Mouse (Mus musculus) CH12.LX (cell line): ENCODE data around the gene Golgb1. TPM values are rescaled to one million over a fixed set of nuclear protein-coding genes. Genes with fewer than 3 reads are reported as not detected.

Source experiments
- DNase-seq: peaks from one replicate; pipeline ENCODE4 v3.0.0-alpha.2; 2013; ENCODE audit errors: extremely low read depth
- H3K27ac ChIP-seq: 2 replicates; pipeline ENCODE4 v1.5.1; 2012; ENCODE audit warnings: low read depth, mild to moderate bottlenecking, control low read depth, moderate library complexity; ENCODE audit not compliant: insufficient read depth
- H3K27me3 ChIP-seq: replicated peaks from 2 replicates; pipeline ENCODE3; 2012; ENCODE audit warnings: inconsistent platforms
- H3K36me3 ChIP-seq, 2 experiments: replicated peaks in 1 of 2; 2 replicates each; pipeline versions ENCODE3 to v1.6.1; 2012; ENCODE audit warnings: inconsistent platforms in 1 of 2, low read length in 1 of 2, mild to moderate bottlenecking in 1 of 2, mixed read lengths in 1 of 2, moderate library complexity in 1 of 2; ENCODE audit not compliant: control insufficient read depth in 1 of 2, insufficient read depth in 1 of 2
- H3K4me1 ChIP-seq, 2 experiments: 2 replicates each; pipeline ENCODE4 v1.6.1; 2012; ENCODE audit warnings: inconsistent platforms in 1 of 2, moderate library complexity in 1 of 2; ENCODE audit not compliant: insufficient read depth in 2 of 2, control insufficient read depth in 1 of 2
- H3K4me2 ChIP-seq: 2 replicates; pipeline ENCODE4 v1.6.1; 2012; ENCODE audit warnings: low read depth, mild to moderate bottlenecking, control low read depth; ENCODE audit not compliant: poor library complexity, insufficient read depth, severe bottlenecking
- H3K4me3 ChIP-seq, 3 experiments: fragments of 150-350 bp in 1 of 3; sonication (generic) in 1 of 3; replicated peaks in 1 of 3; 2 replicates each; pipeline versions ENCODE3 to v1.5.1; 2011 to 2012; ENCODE audit warnings: low read depth in 2 of 3, low read length in 2 of 3, mild to moderate bottlenecking in 2 of 3, moderate library complexity in 2 of 3, control low read depth in 1 of 3, improper control_type of control experiment in 1 of 3, inconsistent platforms in 1 of 3, mixed read lengths in 1 of 3; ENCODE audit not compliant: poor library complexity in 1 of 3
- H3K79me2 ChIP-seq: replicated peaks from 2 replicates; pipeline ENCODE4 v1.6.1; 2012; ENCODE audit warnings: mild to moderate bottlenecking, moderate library complexity; ENCODE audit not compliant: control insufficient read depth, poor library complexity, insufficient read depth, severe bottlenecking; ENCODE audit errors: extremely low read depth
- H3K9ac ChIP-seq: 2 replicates; pipeline ENCODE4 v1.6.1; 2012; ENCODE audit warnings: low read depth, mild to moderate bottlenecking, control low read depth, moderate library complexity; ENCODE audit not compliant: insufficient read depth
- H3K9me3 ChIP-seq: replicated peaks from 2 replicates; pipeline ENCODE3; 2012; ENCODE audit warnings: low read length, inconsistent platforms, mixed read lengths
- BHLHE40 ChIP-seq: IDR thresholded peaks from 2 replicates; pipeline ENCODE4 v1.6.1; 2011; ENCODE audit warnings: mild to moderate bottlenecking, low read depth, low read length, improper control_type of control experiment
- CTCF ChIP-seq, 2 experiments: IDR thresholded peaks in 1 of 2; conservative IDR thresholded peaks in 1 of 2; 2 replicates each; pipeline ENCODE4 v1.5.1; 2011 to 2012; ENCODE audit warnings: low read depth in 2 of 2, low read length in 2 of 2, improper control_type of control experiment in 1 of 2, inconsistent platforms in 1 of 2, mild to moderate bottlenecking in 1 of 2, moderate library complexity in 1 of 2
- E2F4 ChIP-seq: IDR thresholded peaks from 2 replicates; pipeline ENCODE4 v1.6.1; 2011; ENCODE audit warnings: low read depth, low read length, improper control_type of control experiment; ENCODE audit not compliant: insufficient replicate concordance
- ETS1 ChIP-seq: conservative IDR thresholded peaks from 2 replicates; pipeline ENCODE4 v1.6.1; 2012; ENCODE audit warnings: low read depth, mild to moderate bottlenecking, inconsistent platforms, low read length, improper control_type of control experiment, moderate library complexity
- GABPA ChIP-seq: IDR thresholded peaks from 2 replicates; pipeline ENCODE4 v1.6.1; 2012; ENCODE audit warnings: low read depth, low read length, improper control_type of control experiment, inconsistent platforms; ENCODE audit not compliant: insufficient replicate concordance
- HCFC1 ChIP-seq: IDR thresholded peaks from 2 replicates; pipeline ENCODE4 v1.6.1; 2012; ENCODE audit warnings: low read depth, mild to moderate bottlenecking, inconsistent platforms, low read length, improper control_type of control experiment
- JUND ChIP-seq: conservative IDR thresholded peaks from 2 replicates; pipeline ENCODE4 v1.6.1; 2011; ENCODE audit warnings: low read depth, low read length, improper control_type of control experiment
- KAT2A ChIP-seq: IDR thresholded peaks from 2 replicates; pipeline ENCODE4 v1.6.1; 2012; ENCODE audit warnings: low read length, improper control_type of control experiment, inconsistent platforms; ENCODE audit not compliant: insufficient replicate concordance
- MAZ ChIP-seq: IDR thresholded peaks from 2 replicates; pipeline ENCODE4 v1.6.1; 2012; ENCODE audit warnings: low read depth, mild to moderate bottlenecking, inconsistent platforms, low read length, improper control_type of control experiment, moderate library complexity
- MEF2A ChIP-seq: IDR thresholded peaks from 2 replicates; pipeline ENCODE4 v1.6.1; 2014; ENCODE audit warnings: low read depth, mild to moderate bottlenecking, inconsistent platforms, low read length, improper control_type of control experiment, borderline replicate concordance
- PAX5 ChIP-seq: IDR thresholded peaks from 2 replicates; pipeline ENCODE4 v1.6.1; 2012; ENCODE audit warnings: low read length, inconsistent platforms, mixed read lengths
- POLR2A ChIP-seq: IDR thresholded peaks from 2 replicates; pipeline ENCODE4 v1.6.1; 2011; ENCODE audit warnings: low read depth, mild to moderate bottlenecking, improper control_type of control experiment, low read length
- SIN3A ChIP-seq: IDR thresholded peaks from 2 replicates; pipeline ENCODE4 v1.6.1; 2012; ENCODE audit warnings: low read length, improper control_type of control experiment, inconsistent platforms
- SMC3 ChIP-seq: IDR thresholded peaks from 2 replicates; pipeline ENCODE4 v1.6.1; 2011; ENCODE audit warnings: low read depth, low read length, improper control_type of control experiment
- TBP ChIP-seq: conservative IDR thresholded peaks from 2 replicates; pipeline ENCODE4 v1.6.1; 2011; ENCODE audit warnings: low read depth, low read length, improper control_type of control experiment
- TCF12 ChIP-seq: IDR thresholded peaks from 2 replicates; pipeline ENCODE4 v1.6.1; 2014; ENCODE audit warnings: low read depth, mild to moderate bottlenecking, inconsistent platforms, low read length, improper control_type of control experiment
- UBTF ChIP-seq: IDR thresholded peaks from 2 replicates; pipeline ENCODE4 v1.6.1; 2012; ENCODE audit warnings: low read depth, mild to moderate bottlenecking, inconsistent platforms, low read length, improper control_type of control experiment, moderate library complexity
- USF1 ChIP-seq: IDR thresholded peaks from 2 replicates; pipeline ENCODE4 v1.6.1; 2014; ENCODE audit warnings: low read depth, mild to moderate bottlenecking, inconsistent platforms, low read length, improper control_type of control experiment
- ZNF384 ChIP-seq: IDR thresholded peaks from 2 replicates; pipeline ENCODE4 v1.6.1; 2012; ENCODE audit warnings: low read depth, low read length, improper control_type of control experiment, inconsistent platforms
- dilution Hi-C: fragments of 300-500 bp; cut with MboI; formaldehyde crosslinking; loops from 2 replicates; pipeline ENCODE4 v1.14.3; 2020; ENCODE audit warnings: low sequenced_read_pairs; ENCODE audit not compliant: extremely low pct_unique_long_range_greater_than_20kb, extremely low pct_ligation_motif_present
- in situ Hi-C: fragments of 300-500 bp; cut with MboI; formaldehyde crosslinking; loops from 3 replicates; pipeline ENCODE4 v1.14.3; 2019; ENCODE audit warnings: low sequenced_read_pairs, low pct_ligation_motif_present, low pct_unique_long_range_greater_than_20kb, mixed read lengths
- polyA plus RNA-seq: library from polyadenylated mRNA; unstranded; fragments of >175 nt; gene quantifications from 2 replicates; pipeline ENCODE4 v1.2.1, GENCODE M21; 2012; ENCODE audit warnings: low read depth; ENCODE audit not compliant: insufficient read length
- total RNA-seq, 2 experiments: library from RNA; depleted of rRNA; stranded (reverse); fragments of 300-350 nt in 1 of 2; fragments of >200 nt in 1 of 2; gene quantifications; 2 replicates each; pipeline ENCODE4 v1.2.3; 2012 to 2014

The Golgb1 gene
- total and polyA plus RNA-seq, 3 experiments: 65.6 to 112 (median 96.8) TPM

DNA sequence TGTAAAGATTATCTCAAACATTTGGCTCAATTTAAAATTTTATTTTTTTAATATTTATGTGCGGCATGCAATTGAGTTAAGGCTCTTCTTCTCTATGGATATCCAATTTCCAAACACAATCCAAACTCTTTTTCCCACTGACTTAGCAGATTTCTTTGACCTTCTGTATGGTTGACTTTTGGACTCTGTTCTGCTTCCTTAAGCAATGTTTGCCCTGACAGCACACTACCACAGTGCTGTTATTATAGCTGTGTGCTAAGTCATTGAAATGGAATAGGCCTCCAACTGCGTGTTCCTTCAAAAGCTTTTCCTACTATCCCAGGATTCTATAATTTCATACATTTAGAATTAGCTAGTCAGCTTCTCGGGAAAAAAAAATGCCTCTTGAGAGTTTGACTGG is 68.7 kb downstream of the Golgb1 start:
- H3K4me1 ChIP-seq: peaks cover 20 to 65% of the 10 kb centered on the region in 2 experiments
- H3K27me3 ChIP-seq: no peaks in the 10 kb centered on the region
- H3K9me3 ChIP-seq: no peaks in the 10 kb centered on the region
- H3K4me2 ChIP-seq: no peak overlapping the region
- no peak overlapping the region for H3K4me3 ChIP-seq
- peaks cover 50 to 78% of the 10 kb centered on the region in 2 experiments for H3K36me3 ChIP-seq
- H3K79me2 ChIP-seq: peaks cover 37% of the 10 kb centered on the region
- no peak overlapping the region for H3K27ac ChIP-seq
- in situ Hi-C loops: no loop called here
- no peak for DNase-seq
- no peak overlapping the region for H3K9ac ChIP-seq
- TF ChIP-seq MEF2A: no peak
- no peak for TF ChIP-seq BHLHE40
- no peak for TF ChIP-seq TCF12
- no peak for TF ChIP-seq ETS1
- TF ChIP-seq GABPA: no peak
- no peak for TF ChIP-seq HCFC1
- no peak for TF ChIP-seq KAT2A
- no peak for TF ChIP-seq PAX5
- no peak for TF ChIP-seq POLR2A
- TF ChIP-seq TBP: no peak
- TF ChIP-seq E2F4: no peak
- no peak for TF ChIP-seq CTCF (conservative IDR thresholded peaks at IDR 0.05 in 1 of 2, IDR thresholded peaks at IDR 0.05 in 1 of 2; ENCODE audit: low read depth in 2 of 2, low read length in 2 of 2)
- TF ChIP-seq JUND: no peak
- no peak for TF ChIP-seq SIN3A
- no peak for TF ChIP-seq UBTF
- TF ChIP-seq SMC3: no peak
- TF ChIP-seq MAZ: no peak
- dilution Hi-C loops: no loop called here

DNA sequence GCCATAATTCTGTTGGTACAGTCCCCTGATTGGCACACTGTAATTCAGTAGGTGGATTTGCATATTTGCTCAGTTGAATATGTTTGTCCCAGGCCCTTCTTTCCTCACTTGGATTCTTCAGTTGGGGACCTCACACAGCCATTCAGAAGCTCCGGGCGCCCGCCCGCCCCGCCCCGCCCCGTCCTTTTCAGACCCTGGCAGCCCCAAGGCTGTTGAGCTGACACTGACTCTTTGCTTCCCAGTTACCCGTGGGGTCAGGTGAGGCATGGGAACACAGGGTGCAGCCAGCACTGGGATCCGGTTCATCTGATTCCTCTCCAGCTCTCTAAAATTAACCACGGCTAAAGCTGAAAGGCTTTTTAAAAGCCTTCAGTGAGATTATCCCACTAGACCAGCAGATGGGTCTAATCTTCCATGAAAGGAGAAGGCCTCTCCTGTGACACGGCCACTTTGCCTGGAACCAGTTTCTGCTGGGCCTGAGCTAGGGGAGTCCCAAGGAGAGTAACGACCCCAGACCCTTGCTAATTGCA is 70.0 kb downstream of the Golgb1 start:
- Histone ChIP-seq H3K79me2 (peaks cover 28% of the 10 kb centered on the region), H3K4me1 (peaks cover 13 to 52% of the 10 kb centered on the region in 2 experiments), H3K9ac (no peak overlapping the region), H3K27ac (no peak overlapping the region), H3K36me3 (peaks cover 50 to 78% of the 10 kb centered on the region in 2 experiments), H3K4me3 (no peak overlapping the region), H3K27me3 (no peaks in the 10 kb centered on the region), H3K9me3 (no peaks in the 10 kb centered on the region), H3K4me2 (no peak overlapping the region)
- in situ Hi-C loops (no loop called here), dilution Hi-C loops (no loop called here)
- TF ChIP-seq USF1: no peak
- TF ChIP-seq ZNF384: no peak
- DNase-seq: no peak
